Mouse (Mus musculus): ENCODE results near the gene Cfap298. TPM values are rescaled to one million over a fixed set of nuclear protein-coding genes. Genes with fewer than 3 reads are reported as not detected.

Cfap298 gene
- polyA plus RNA-seq, 1 experiment from 2014 or later = 67.8 TPM

Small RNA genes lying within 50 kb of the gene (microRNA-seq; reads per million reads assigned to microRNA genes)
- gene Gm22933 = not detected

Other genes with a start within 250 kb of the Cfap298 start
- gene Mis18a, start 207.7 kb downstream of the Cfap298 start, polyA plus RNA-seq (2016; fragmentation: Nextera tagmentation; extraction: Ambion mirVana) = 87.7 and 106 TPM in 2 replicates
- gene Mrap, start 196.9 kb downstream of the Cfap298 start, polyA plus RNA-seq (2016; fragmentation: Nextera tagmentation; extraction: Ambion mirVana) = 0.98 and 2.3 TPM in 2 replicates
- gene Urb1, start 124.7 kb downstream of the Cfap298 start, polyA plus RNA-seq (2016; fragmentation: Nextera tagmentation; extraction: Ambion mirVana) = 10.7 and 11.0 TPM in 2 replicates
- 0.96 and 1.8 TPM in 2 replicates for gene Eva1c, start 108.4 kb downstream of the Cfap298 start, polyA plus RNA-seq (2016; fragmentation: Nextera tagmentation; extraction: Ambion mirVana)
- 14.8 and 18.1 TPM in 2 replicates for gene Synj1, start 76.2 kb upstream of the Cfap298 start, polyA plus RNA-seq (2016; fragmentation: Nextera tagmentation; extraction: Ambion mirVana)
- gene Paxbp1, start 109.4 kb upstream of the Cfap298 start, polyA plus RNA-seq (2016; fragmentation: Nextera tagmentation; extraction: Ambion mirVana) = 60.9 and 75.3 TPM in 2 replicates
- gene 4932438H23Rik, start 160.0 kb upstream of the Cfap298 start, polyA plus RNA-seq (2016; fragmentation: Nextera tagmentation; extraction: Ambion mirVana) = 0.05 TPM in 1 of 2 replicates, not detected in the other